Mouse (Mus musculus): ENCODE measurements around the gene Bap1.
A peak's percentile ranks its signal among the peaks of the same experiment; 100 is the strongest.

- no peak for TF ChIP-seq CTCF (IDR thresholded peaks at IDR 0.05)
- TF ChIP-seq EP300 (IDR thresholded peaks at IDR 0.05), result peak; percentile 98
These were observed 17.9 kb upstream of the Bap1 start for GRCm38 (mm10) chr14:31233070-31233995.
